Mouse (Mus musculus): ENCODE data around the gene Gfod1. TPM values are rescaled to one million over a fixed set of nuclear protein-coding genes. Genes with fewer than 3 reads are reported as not detected.
A peak's percentile ranks its signal among the peaks of the same experiment; 100 is the strongest.

The Gfod1 gene
- total RNA-seq, 1 experiment from 2014 or later: 9.0 TPM

DNA sequence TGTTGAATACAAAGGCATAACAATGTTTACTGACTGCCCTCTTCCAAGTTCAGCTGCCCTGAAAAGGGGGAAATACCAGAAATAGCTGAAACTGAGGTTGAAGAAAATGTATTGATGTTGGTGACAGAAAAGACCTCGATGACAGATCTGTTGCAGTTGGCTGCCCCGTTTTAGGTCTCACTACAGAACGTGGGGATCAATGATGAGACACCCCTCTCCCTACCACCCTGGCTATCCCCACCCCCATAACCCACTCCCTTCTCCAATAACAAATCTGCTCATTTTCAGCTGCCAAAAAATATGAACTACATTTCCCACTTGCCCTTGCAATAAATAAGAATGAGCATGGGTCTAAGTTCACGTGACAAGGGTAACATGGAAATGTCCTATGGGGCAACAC lies 73.1 kb downstream of the Gfod1 start:
- DNase-seq: no peak

DNA sequence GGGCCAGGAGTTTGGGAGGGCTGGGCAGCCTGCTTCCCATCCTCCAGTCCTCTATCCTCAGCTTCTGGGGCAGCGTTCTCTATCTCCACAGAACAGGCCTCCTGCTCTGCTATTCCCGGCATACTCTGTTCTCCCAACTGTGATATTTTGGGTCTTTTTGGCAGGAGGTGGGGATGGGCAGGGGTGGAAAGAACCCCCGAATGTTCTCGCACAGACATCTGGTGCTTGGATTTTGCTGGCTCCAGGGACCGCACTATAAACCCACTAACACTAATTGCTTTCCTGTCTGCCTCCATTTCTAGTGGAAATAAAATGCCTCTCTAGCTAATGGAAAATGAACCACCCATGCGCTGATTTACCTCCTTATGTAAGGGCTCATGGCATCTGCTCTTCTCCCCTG lies 73.7 kb downstream of the Gfod1 start:
- DNase-seq: no peak

DNA sequence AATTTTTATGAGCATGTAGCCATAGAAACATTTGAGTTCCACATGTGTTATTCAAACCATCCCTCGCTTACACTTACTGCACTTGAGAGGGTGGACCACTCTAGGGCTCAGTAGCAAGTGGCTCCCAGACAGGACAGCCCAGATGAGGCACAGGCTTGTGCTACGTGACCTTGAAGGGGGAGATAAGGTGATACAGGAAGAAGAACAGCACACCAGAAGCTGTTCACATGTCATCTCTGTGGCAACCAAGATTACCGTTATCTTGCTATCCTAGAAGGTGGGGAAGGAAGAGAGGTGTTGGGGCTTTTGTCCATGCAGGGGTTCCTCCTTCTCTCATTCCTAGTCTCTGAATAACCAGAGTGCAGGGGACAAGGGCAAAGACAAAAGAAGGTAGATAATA lies 74.2 kb downstream of the Gfod1 start:
- DNase-seq: no peak

DNA sequence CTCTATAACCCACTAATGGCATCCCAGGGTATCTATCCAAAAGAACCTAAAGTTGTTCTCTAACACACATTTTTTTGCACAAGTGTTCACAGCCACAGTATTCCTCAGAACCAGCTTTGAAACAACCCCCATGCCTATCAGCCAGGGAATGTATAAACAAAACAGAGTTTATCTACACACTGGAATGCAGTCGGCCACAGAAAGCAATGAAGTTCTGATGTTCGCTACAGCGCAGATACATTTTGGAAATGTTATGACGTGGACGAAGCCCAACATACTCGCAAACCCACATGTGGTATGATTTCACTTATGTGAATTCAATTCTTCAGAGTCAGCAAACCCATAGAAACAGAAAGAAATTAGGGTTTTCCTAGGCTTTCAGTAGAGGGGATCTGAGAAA lies 75.8 kb downstream of the Gfod1 start:
- DNase-seq: no peak

DNA sequence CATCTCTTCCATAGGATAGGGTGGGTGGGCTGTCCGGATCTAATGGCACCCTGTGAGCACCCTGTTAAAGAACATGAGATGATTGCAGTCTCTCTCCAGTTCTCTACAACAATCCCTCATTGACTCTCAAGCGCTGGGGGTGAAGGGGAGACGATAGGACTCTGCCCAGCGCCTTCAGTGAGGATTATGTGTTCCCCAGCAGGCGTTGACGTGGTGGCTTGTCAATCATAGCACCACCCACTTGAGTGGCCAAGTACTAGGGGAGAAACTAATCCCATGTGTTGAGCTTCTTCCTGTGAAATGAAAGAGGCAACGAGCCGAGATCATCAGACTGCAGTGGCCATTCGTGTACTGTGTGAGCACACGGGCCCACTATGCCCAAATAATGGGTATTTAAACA lies 77.9 kb downstream of the Gfod1 start:
- no peak for DNase-seq

DNA sequence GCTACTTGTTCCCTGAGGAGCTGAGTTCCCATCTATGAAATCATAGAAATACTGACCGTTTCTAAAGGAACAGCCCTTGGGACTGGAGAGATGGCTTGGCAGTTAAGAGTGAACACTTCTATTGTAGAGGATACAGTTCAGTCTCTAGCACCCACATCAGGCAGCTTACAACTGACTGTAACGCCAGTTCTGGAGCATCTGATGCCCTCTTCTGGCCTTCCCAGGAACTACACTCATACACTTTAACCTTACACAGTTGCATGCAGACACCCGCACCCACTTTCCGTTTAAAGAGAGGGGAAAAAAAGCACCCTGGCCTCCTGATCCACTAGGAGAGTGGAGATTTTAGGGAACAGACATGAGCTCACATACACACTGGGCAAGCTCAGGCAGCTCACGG lies 78.8 kb downstream of the Gfod1 start:
- DNase-seq: no peak

DNA sequence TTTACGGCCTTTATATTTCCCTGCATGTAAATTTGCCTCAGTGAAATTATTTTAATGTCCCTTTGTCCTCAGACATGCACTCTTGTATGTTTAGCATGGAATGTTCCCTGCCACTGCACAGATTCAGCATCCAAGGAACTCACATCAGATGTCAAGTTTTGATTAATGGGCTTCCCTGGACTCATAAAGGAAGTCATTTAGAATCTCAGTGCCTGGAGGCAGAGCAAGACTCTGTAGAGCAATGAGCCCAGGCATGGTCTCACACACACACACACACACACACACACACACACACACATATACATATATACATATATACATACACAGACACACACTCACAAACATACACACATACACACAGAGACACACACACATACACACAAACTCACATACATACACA lies 81.9 kb downstream of the Gfod1 start:
- DNase-seq: no peak

DNA sequence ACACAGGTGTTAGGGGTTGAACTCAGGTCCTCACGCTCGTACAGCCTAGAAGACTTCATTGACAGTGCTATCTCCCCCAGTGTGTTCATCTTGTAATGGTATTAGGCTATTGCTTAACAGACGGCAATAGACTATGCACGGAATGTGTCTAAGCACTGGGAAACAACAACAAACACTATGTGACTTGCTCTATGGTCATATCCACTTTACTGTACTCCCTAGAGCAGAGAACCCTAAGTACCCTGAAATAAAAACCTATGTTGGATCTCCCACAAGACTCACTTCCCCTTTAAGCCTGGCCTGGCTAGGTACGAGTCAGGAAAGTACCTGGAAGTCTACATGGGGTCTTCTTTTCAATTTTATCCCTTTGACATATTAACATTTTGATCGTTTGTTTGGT lies 82.7 kb downstream of the Gfod1 start:
- no peak for DNase-seq

DNA sequence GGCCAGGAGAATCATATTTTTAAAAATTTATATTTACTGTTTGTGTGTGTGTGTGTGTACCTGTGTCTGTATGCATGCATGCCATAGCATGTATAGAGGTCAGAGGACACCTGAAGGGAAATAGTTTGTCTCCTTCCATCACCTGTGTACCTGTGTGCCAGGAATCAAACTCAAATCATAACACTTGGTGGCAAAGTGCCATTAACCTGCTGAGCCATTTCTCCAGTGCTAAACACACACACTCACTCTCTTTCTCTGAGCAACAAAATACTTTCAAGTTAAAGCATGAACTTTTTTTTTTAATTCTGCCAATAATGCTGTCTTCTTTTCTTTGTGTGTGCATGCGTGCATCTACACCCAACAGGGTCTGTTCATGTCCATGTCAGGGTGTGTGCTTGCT lies 83.3 kb downstream of the Gfod1 start:
- DNase-seq: no peak

DNA sequence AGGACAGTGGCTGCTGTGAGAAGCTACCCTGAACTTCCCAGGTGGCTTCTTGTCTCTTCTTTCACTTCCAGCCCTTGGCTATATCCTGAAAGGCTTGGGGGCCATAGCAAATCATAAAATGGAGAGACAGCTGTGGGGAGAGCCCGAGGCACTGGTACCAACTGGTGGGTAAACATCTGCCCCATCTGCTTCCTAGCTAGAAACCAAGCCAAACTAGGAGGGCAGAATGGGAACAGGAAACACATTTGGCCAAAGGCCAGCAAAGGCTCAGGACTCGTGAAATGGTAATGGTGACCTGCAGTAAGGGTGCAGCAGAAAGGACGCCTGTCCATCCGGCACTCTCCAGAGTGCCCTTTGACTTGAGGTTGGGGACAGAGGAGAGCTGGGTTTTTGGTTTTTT lies 85.2 kb downstream of the Gfod1 start:
- DNase-seq: no peak

DNA sequence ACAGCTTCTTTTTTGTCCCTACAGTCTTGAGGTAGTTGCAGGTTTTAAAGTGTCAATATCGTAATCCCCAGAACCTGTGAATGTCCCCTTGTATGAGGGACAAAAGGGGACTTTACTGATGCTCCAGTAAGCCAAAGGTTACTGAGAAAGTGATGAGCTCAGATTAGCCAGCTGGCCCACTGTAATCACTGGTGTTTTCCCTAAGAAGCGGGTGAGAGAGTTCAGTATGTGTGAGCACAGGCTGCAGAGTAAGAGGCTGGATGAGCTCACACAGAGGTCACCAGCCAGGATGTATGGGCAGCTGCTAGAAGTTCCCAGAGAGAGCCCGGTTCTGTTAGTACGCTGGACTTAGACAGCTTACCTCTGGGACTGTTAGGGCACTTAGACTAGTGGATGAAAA lies 85.7 kb downstream of the Gfod1 start:
- no peak for DNase-seq

DNA sequence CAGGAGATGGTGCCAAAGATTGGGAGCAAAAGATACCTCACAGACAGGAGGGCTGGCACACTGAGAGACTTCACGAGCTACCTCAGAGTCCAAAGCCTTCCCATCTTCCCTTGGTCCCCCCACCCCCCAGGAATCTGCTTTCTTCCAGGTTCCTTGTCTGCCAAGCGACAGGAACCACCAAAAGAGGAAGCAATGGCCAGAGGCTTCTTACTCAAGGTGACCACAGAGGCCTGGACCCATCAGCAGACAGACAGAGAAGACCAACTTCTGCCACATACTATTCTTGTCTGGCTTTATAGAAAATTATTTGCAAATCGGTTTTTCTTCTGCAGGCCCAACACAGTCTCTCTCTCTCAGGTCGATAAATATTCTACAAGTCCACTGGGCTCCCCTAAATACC lies 86.3 kb downstream of the Gfod1 start:
- no peak for DNase-seq

DNA sequence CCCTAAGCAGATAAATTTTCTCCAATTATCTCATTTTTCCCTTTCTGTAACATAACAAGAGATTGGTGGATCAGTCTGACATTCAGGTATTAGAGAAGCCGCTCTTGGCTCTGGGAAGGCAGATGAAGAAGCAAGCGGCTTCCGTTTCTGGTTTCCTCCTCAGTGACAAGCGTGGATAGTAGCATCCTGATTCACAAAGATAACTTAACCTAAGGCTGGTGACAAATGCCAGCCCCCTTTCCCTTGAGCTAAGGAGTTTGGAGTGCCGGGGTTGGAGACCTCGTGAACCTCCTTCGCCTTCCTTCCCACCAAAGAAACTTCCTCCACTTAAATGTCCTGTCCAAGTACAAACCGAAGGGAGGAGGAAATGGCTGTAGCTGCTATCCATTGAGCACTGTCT lies 86.9 kb downstream of the Gfod1 start:
- no peak for DNase-seq

DNA sequence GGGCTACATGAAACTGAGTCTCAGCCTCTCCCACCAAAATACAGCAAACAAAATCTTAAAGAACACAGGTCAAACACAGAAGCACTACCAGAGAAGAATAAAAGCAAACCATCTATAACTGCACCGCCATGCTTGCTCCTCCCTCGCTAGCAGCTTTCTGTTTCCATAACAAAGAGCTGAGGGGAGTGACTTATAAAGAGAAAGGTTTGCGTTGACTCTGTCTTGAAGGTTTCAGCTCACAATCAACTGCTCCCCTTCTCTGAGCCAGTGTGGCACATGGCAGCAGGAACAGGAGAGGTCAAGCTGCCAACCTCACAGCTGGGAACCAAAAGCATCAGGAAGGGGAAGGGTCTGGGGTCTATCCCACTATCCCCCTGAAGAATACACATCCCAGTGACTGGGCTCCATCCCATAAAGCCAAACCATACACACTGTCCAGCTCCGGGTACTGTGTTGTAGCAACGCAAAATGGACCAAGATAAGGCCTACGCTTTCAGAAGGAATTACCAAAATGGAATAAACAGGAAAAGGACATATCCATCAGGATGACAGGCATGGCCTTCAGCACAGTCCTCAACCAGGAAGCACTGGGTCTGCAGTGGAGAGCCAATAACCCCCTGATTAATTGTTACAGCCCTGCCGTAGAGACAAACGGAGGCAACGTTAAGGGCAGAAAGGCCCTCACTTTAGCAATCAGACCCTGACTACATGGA lies 87.8 kb downstream of the Gfod1 start:
- no peak for DNase-seq

DNA sequence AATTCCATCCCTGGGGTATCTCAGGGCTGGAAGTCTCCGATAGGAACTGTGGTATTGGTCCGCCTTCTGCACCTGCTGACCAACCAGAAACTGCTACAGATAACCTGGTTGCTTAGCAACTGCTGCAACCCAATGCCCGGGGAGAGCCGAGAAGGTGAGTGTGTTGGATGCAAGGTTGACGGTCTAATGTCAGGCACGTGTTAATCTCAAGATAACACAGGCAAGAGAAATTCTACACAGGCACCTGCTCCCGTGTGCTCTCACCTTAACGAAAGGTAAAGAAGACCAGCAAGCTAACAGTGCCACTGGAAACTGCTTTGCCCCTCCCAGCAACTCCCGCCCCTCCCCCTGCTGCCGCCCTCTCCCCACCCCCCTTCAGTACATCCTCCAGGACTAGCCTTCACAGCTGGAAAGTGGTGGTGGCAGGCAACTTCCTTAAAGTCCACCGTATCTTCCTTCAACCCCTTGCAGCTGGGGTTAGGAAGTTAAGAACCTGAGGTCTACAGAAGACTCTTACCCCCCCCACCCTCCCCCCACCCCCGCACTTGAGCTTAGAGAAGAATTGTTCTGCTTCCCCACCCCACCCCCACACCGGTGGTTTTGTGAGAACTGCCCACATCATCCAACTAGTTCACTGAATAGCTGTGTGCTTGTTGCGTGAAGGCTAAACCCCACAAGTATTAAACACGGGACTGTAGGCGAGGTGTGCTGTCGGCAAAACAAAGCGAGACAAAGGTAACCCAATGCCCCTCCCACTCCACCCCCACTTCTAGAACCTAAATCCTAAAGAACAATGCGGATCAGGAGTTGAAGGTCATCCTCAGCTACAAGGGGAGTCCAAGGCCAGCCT lies 88.6 kb downstream of the Gfod1 start:
- no peak for DNase-seq

DNA sequence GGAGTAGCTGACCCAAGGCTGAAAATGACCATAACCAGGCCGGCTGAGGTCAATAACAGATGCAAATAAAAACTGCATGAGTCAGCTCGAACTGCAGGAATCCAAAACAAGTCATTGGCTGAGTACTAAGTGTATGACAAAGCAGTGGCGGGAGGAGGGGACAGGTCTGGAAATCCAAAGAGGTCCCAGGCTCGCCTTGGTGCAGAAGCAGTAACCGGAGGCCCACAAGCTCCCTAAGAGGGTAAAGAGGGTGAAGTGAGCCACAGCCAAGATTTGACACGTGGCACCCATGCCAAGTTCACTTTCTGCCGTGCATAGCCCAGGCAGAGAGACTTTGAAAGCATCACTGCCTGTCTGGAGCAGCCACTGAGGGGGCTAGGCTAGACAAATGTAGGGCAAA lies 91.6 kb downstream of the Gfod1 start:
- DNase-seq: peak; percentile 55

DNA sequence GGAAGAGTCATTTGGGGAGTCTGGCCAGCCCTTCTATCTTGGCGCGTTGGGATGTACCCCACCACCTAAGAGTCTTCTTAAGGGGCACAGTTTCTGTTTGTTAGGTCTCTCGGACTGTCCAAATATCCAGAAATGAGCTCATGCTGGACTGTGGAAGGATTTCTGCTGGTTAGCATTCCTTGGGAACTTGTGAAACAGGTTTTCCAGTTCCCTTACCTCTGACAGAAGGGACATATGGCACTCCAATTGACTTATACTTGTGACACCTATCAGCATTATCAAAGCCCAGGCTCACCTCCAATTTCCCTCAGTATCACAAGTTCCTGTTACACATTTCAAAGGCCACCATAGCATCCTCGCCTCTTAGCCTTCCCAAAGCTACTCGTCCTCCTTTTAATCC lies 93.0 kb downstream of the Gfod1 start:
- no peak for DNase-seq

DNA sequence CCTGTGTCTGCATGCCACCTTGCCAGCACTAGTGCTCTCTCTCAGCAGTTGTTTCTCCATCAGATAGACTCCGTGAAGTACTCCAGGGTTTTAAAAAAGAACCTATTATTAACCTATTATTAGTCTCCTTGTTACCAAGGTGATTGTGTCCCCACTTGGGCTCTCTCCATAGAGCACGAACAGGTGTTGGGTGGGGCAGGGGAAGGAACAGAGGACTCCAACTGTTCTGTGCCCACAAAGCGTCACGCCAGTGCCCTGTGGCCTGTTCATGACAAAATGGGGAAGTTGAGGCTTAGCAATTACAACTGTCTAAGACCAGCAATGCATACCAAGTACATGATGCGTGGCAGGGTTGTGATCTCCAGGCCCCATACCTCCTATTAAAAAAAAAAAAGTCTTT lies 94.4 kb downstream of the Gfod1 start:
- no peak for DNase-seq

DNA sequence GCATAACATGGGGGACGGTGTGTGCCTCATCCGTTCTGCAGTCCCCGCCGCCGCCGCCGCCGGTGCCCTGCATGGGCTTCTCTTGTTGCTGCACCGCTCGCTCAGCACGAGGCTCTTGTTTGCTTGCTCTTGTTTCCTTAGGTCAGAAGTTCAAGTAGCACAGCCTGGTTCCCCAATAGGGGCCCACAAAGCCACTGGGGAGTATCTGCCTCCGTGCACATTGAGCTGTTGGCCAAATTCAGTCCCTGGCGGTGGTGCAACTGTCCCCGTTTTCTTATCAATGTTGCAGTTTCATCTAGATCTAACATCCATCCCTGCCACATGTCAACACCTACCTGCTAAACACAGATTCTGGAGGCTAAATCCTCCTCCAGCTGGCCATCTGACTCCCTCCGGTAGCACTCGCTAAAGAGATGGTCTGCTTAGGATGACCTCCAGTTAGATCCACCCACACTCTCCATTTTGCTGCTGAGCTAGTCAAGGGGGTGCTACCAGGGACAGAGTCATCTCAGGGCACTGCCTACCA lies 95.0 kb downstream of the Gfod1 start:
- no peak for DNase-seq

DNA sequence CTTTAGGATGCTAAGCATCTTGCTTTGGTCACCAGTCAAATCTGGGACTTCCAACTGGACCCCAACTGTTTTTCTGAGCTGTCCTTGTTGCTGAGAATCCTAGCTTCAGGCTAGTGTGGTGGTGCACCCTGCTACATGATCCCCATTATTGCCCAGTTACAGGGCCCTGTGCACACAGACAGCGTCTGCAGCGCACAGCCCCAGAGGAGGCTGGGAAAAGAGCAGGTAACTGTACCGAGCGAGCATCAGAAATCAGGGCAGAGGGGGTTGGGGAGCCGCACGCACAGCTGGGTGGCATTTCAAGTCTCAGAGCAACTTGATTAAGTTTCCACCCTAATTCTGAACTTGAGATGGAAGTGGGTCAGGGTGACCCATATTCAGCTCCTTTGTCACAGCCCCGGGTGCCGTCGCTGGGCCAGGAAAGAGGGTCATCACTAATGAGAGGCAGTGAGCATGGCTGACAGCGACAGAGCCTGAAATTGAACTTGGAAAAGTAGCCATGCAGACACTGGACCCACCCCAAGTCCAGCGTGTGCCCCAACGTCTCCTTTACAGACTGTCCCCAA lies 97.8 kb downstream of the Gfod1 start:
- no peak for DNase-seq

DNA sequence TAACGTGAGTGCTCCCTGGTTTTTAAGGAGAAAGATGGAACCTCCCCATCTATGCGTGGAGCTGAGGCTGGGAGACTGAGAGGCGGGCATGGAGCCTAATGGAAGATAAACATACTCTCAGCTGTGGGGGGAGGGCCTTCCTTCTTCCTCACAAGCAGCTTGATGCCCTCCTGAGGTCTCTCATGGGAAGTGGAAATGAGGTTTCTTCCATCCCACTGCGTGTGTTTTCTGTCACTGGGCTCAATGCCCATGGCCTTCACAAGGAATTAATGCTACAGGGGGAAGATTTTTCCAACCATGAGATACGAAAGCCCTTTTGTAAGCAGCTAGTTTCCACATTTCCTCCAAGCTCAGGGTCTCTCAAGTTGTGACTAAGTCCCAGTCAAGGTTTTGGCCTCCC lies 100.3 kb downstream of the Gfod1 start:
- no peak for DNase-seq

DNA sequence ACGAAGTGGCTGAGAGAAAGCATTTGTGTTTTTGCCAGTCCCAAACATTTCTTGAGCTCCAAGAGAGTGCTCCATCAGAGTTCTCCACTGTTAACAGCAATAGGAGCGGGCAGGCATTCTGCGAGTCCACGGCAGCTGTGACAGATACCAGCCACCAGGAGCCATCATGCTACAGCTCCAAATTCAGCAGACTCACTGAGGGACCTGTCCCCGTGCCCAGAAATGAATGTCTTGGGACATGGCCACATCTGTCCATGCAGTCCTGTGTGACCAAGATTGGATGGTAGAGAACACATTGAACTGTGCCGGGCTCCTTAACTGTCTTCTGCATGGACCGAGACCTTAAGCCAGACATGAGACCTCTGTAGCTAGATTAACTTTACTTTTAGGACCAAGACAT lies 100.7 kb downstream of the Gfod1 start:
- DNase-seq: no peak

DNA sequence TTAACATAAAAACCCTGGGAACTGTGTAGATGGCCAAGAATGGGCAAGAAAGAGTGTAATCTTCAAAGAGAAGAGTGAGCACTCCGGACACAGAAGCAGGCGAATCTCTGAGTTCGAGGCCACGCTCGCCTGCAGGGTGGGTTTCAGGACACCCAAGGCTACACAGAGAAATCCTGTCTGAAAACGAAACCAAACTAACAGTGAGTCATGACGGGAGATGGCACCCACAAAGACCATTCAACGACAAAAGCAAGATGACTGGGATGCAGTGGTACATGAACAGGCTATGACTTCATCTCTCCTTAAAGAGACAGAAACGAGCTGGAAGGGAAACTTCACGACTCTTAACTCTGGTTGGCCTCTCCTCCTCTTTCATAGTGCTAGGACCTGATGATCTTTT lies 101.6 kb downstream of the Gfod1 start:
- DNase-seq: no peak

DNA sequence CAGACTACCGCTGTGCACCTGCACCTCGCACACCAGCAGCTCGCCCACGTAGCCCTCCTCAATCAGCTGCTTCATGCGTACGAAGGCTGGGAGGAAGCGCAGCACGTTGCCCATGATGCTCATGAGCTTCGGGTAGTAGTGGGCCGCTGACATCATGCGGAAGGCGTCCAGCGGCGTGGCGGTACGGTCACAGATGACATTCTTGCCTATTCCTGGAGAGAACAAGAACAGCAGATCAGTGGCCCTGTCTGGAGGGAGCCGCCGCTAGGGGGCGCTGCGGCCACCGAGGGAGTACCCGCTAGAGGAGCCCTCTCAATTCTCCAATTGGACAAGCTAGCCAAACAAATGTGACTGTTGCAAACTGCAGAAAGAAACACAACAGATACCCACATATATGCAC lies 102.9 kb downstream of the Gfod1 start:
- peak; percentile 66 for DNase-seq

Data from adrenal gland, postnatal 25 days (tissue).